Comparison of ENCODE assay signal across 19 mouse cellular contexts in genomic region chr9:29357796-29358195, GRCm38 (mm10).
DNase-seq lines count a peak whose midpoint lies in the region; ATAC-seq lines count a peak whose summit lies in the region.
"Had no signal": no experiment of that assay in that cellular context is flagged by ENCODE, and none has a peak within 500 bp of the region (broad histone marks: within the 10 kb centered on the region; RNA-seq: fewer than 3 reads in every experiment).

No protein-coding gene starts in this region.

- no peak for DNase-seq in cerebellum, postnatal 4 days (ENCODE audit: low spot score in 2 of 2)
- DNase-seq in cerebellum, adult 11-12 months = peak; percentile 67
- peak; percentile 78 for DNase-seq in cerebellum, adult 9-10 months
- peak; percentile 55 to 64 for DNase-seq in cerebellum, postnatal 25 days
- no peak for DNase-seq in left cerebral cortex, postnatal 14 days (ENCODE audit: low spot score in 2 of 2)
- no peak for DNase-seq in adrenal gland, postnatal 4 days (ENCODE audit: low spot score in 2 of 2)
- DNase-seq: adrenal gland, postnatal 14 days; B cell, adult 2 months; embryo, embryonic 11 days; gastrocnemius, postnatal 10 days; heart, adult 18-20 months; heart, postnatal 10 days; heart, postnatal 4 days; kidney, adult 11 months had no signal

- ATAC-seq in cerebellum, adult (ENCODE audit: insufficient number of reproducible peaks, low FRiP score, low TSS enrichment) = peak; percentile 56; the same call in 1 of the 2 replicates
- ATAC-seq in megakaryocyte progenitor cell, adult 5-6 weeks (replicated peaks; ENCODE audit: poor library complexity) = no peak
- ATAC-seq: CD4-positive, CD25-positive, alpha-beta regulatory T cell, adult 4 months; forebrain, embryonic 15.5 days; hindbrain, embryonic 16.5 days had no signal

- intact Hi-C loops in left cerebral cortex, postnatal 14 days (cut with DNase I) = no loop called here

Comparison
In these comparisons a context has a peak if more than half of its experiments do, and no peak if none do; other contexts are left out.
1. DNase-seq: peak in cerebellum, adult 11-12 months (single experiment), cerebellum, adult 9-10 months (single experiment) and cerebellum, postnatal 25 days (2 of 2); none in cerebellum, postnatal 4 days (0 of 2), left cerebral cortex, postnatal 14 days (0 of 2) and adrenal gland, postnatal 4 days (0 of 2).